Mouse (Mus musculus) kidney, postnatal 4 days (tissue): ENCODE results near the gene Hpd.

Source experiments
- DNase-seq, 2 experiments: peaks; one replicate each; pipeline ENCODE4 v3.0.0; 2021; ENCODE audit warnings: mixed read lengths in 2 of 2

Hpd gene

GRCm38 (mm10) chr5:123146357-123146756, 36.2 kb downstream of the Hpd start:
- DNase-seq: no peak

DNA sequence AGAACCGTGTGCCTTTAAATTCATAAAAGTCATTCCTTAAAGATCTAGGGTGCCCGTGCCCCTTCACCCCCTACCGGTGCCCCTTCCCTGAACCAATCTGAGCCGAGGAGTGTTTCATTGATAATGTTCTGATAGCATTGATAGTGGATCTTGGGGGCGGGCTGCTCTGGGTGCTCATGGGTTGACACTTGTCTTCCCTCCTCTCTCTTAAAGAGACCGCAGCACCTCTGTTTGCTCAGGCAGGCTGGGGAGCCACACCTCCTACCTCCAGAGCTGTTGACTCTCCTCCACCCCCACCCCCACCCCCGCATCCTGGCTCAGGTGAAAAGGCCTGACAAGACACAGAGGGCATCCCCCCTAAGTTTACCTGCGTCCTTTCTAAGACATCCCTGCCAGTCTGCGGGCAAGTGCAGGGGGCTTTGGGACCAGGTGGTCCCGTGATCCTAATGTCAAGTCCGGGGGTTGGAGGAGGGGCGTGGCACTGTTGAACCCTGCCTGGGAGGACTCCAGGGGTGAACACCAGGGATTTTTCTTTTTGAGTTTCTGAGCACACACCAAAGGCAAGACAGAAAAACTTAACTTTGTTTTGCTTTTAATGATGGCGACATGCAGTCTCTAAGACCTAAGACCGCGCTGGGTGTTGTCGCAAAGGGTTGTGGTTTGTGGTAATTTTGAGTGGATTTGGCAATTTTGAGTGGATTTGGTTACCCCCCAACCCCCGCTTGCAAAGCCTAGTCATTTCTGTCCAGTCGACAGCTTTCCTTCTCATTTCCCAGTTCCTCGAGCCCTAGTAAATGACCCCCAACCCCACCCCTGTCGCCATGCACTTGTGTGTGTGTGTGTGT, 37.6 kb downstream of the Hpd start:
- DNase-seq: no peak

GRCm38 (mm10) chr5:123143971-123144745, 38.4 kb downstream of the Hpd start:
- DNase-seq: no peak

GRCm38 (mm10) chr5:123143251-123143970, 39.1 kb downstream of the Hpd start:
- peak; percentile 60 to 71 for DNase-seq

GRCm38 (mm10) chr5:123142161-123143157, 40.1 kb downstream of the Hpd start, which contains the start of gene Setd1b:
Setd1b (plus strand) TSS chr5:123142193.
- DNase-seq: peak; percentile 71 to 79

DNA sequence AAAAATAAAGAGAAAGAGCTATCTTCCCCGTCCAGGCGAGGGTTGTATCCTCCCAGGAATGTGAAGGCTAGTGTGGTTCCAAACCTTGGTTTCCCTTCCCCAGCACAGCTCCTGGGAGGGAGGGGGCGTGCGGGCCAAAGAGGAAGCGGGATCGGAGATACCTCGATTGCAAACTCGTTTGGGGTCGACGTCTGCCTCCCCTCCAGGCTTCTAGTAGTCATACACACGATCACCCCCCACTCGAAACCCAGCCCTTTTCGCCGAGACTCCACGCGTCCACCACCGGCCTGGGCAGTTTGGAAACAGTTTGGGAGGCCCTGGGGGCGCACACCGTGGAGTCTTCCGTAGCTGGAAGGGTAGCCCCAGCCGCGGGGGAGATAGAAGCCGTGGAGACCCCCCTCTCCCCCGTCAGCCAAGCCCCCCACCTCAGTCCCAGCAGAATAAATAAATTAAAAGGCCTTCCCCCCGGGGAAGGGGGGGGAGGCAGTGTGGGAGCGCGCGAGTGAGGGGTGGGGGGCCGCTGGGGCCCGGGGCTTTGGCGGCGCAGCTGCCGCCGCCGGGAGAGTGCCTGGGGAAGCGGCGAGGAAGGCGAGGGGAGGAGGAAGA, 40.9 kb downstream of the Hpd start:
- peak; percentile 70 to 79 for DNase-seq

DNA sequence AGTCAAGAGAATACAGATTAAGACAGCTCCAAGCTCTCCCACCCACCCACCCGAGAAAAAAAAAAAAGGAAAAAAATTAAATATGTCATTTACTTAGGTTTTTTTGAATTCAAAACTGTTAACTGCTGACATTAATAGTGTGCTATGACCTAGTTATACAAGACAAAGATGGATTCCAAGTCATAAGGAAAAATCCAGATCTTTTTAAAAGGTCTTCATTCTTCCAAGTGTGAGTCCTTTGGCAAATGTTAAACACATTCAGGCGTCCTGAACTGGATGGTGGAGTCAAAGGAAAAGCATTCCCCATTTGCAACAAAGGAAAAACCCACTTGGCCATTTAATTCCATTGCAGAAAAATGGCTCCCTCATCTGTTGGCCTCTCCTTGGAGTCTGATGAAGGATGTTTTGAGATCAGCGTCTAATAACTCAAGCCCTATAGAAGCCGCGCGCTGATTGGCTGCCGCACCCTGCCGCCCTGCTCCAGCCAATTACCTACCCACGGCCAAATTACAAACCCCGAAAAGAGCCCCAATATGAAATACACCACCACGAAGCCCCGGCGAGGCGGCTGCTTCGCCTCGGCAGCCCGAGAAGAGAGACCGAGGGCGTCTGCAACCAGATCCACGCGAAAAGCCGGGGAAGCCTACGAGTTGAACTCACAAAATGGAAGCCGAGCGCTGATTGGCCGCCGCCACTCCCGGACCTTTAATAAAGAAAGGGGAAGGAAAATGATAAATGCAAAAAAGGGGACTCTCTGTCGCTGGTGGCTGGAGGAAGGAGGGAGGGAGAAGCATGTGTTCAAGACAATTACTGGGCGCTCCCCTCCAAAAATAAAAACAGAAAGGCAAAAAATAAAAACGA, 41.6 kb downstream of the Hpd start:
- peak; percentile 89 to 95 for DNase-seq

- DNase-seq: peak; percentile 38 to 44
These were observed 42.6 kb downstream of the Hpd start for GRCm38 (mm10) chr5:123139722-123140627.

- DNase-seq: peak; percentile 83 to 90
These were observed 43.4 kb downstream of the Hpd start for GRCm38 (mm10) chr5:123138953-123139721.

DNA sequence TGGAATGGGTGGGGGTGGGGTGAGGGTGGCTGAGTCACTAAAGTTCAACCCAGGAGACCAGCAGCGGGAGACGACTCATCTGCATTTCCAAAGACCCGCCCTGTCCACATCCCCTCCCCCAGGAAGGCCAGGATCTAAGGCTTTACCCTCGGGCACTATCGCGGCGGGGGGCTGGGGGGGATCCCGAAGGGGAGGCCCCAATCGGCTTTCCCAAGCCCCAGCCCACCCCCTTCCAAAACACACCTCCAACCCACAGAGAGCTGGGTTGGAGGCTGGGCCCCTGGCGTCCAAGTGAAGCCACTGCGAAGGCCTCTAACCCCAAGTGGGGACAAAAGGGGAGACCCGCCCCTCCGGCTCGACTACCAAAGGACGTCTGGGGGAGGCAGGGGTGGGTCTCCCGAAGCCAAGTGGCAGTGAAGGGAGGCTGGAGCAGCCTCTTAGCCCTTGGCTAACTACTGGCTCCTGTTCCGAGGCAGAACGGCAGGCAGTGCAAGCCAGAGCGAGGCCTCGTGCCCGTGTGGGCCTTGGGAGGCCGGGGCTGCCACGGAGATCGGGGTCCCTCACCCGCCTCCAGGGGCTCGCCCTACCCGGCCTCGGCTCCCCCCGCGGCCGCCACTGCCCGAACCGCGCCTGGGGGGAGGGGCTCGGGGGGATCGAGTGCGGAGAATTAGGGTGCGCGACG, 44.2 kb downstream of the Hpd start:
- DNase-seq: peak; percentile 81 to 89

DNA sequence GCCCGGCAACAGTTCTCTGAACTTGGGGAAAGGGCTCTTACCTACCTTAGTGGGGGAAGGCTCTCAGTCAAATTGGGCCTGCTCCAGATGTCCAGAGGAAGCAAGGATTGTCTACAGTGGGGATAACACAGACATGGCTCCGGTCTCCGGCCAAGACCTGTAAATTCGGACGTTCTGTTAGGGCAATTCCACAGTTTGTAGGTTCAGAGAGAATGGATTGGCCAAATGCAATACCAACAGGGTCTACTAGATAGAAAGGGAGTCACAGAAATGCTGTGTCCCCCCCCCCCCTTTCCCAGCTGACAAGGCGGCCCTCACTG, 44.7 kb downstream of the Hpd start:
- DNase-seq: no peak

GRCm38 (mm10) chr5:123137044-123137909, 45.2 kb downstream of the Hpd start:
- DNase-seq: peak; percentile 87 to 93

GRCm38 (mm10) chr5:123136361-123137043, 46.0 kb downstream of the Hpd start:
- peak; percentile 92 to 95 for DNase-seq

GRCm38 (mm10) chr5:123135471-123136360, 46.8 kb downstream of the Hpd start:
- DNase-seq: peak; percentile 87 to 91

GRCm38 (mm10) chr5:123134875-123135382, 47.6 kb downstream of the Hpd start:
- peak in 1 of 2 experiments; percentile 22 for DNase-seq
